Mouse (Mus musculus) MEL (cell line): ENCODE measurements at regions not wholly inside any gene's neighbourhood (a gene's known extent, or its start where the extent isn't known, plus 50 kb on each side); places are given as distances from the start of the nearest gene placed in this dataset.

Experiments used
- DNase-seq: peaks from one replicate; pipeline ENCODE4 v3.0.0; 2011; ENCODE audit warnings: low read depth, low spot score
- H3K27ac ChIP-seq: 2 replicates; pipeline ENCODE4 v1.5.1; 2012; ENCODE audit warnings: low read depth, mild to moderate bottlenecking, control low read depth, low read length, moderate library complexity; ENCODE audit not compliant: control insufficient read depth
- H3K27me3 ChIP-seq, 2 experiments: fragments of 150-350 bp in 1 of 2; sonication (generic) in 1 of 2; 2 replicates each; pipeline ENCODE4 v1.6.1; 2012; ENCODE audit warnings: low read length in 2 of 2, mild to moderate bottlenecking in 2 of 2, improper control_type of control experiment in 1 of 2, moderate library complexity in 1 of 2; ENCODE audit not compliant: insufficient read depth in 2 of 2, control insufficient read depth in 1 of 2
- H3K36me3 ChIP-seq, 2 experiments: 2 replicates each; pipeline ENCODE4 v1.6.1; 2012 to 2014; ENCODE audit warnings: low read length in 2 of 2, improper control_type of control experiment in 1 of 2, inconsistent platforms in 1 of 2, mild to moderate bottlenecking in 1 of 2; ENCODE audit not compliant: insufficient read depth in 2 of 2, control insufficient read depth in 1 of 2
- H3K4me1 ChIP-seq, 2 experiments: fragments of 150-350 bp in 1 of 2; sonication (generic) in 1 of 2; 2 replicates each; pipeline ENCODE4 v1.6.1; 2012; ENCODE audit warnings: low read length in 2 of 2, improper control_type of control experiment in 1 of 2, mild to moderate bottlenecking in 1 of 2; ENCODE audit not compliant: insufficient read depth in 2 of 2, control insufficient read depth in 1 of 2
- H3K4me3 ChIP-seq, 2 experiments: fragments of 150-350 bp in 1 of 2; sonication (generic) in 1 of 2; 2 replicates each; pipeline ENCODE4 v1.5.1; 2012; ENCODE audit warnings: low read depth in 2 of 2, low read length in 2 of 2, mild to moderate bottlenecking in 2 of 2, moderate library complexity in 2 of 2, control low read depth in 1 of 2, improper control_type of control experiment in 1 of 2; ENCODE audit not compliant: control insufficient read depth in 1 of 2, insufficient read depth in 1 of 2
- H3K79me2 ChIP-seq: 2 replicates; pipeline ENCODE4 v1.6.1; 2012; ENCODE audit warnings: mild to moderate bottlenecking, low read length, moderate library complexity; ENCODE audit not compliant: control insufficient read depth, poor library complexity, insufficient read depth
- H3K9ac ChIP-seq: 2 replicates; pipeline ENCODE4 v1.6.1; 2012; ENCODE audit warnings: low read depth, mild to moderate bottlenecking, control low read depth, low read length, moderate library complexity; ENCODE audit not compliant: control insufficient read depth, poor library complexity, severe bottlenecking
- H3K9me3 ChIP-seq: fragments of 150-350 bp; sonication (generic); replicated peaks from 2 replicates; pipeline ENCODE4 v1.6.1; 2012; ENCODE audit warnings: mild to moderate bottlenecking, low read length, improper control_type of control experiment, moderate library complexity; ENCODE audit not compliant: insufficient read depth
- BHLHE40 ChIP-seq: IDR thresholded peaks from 2 replicates; pipeline ENCODE4 v1.6.1; 2012; ENCODE audit warnings: low read depth, mild to moderate bottlenecking, inconsistent platforms, low read length, improper control_type of control experiment, borderline replicate concordance
- CTCF ChIP-seq, 3 experiments: IDR thresholded peaks in 2 of 3; conservative IDR thresholded peaks in 1 of 3; 2 replicates each; pipeline ENCODE4 v1.5.1; 2011 to 2012; ENCODE audit warnings: low read length in 3 of 3, low read depth in 2 of 3, mild to moderate bottlenecking in 2 of 3, improper control_type of control experiment in 1 of 3, inconsistent platforms in 1 of 3, mixed read lengths in 1 of 3, moderate library complexity in 1 of 3; ENCODE audit not compliant: control insufficient read depth in 1 of 3, insufficient read depth in 1 of 3, poor library complexity in 1 of 3, severe bottlenecking in 1 of 3
- E2F4 ChIP-seq: IDR thresholded peaks from 2 replicates; pipeline ENCODE4 v1.6.1; 2011; ENCODE audit warnings: low read depth, low read length, improper control_type of control experiment, borderline replicate concordance
- ELF1 ChIP-seq: IDR thresholded peaks from 2 replicates; pipeline ENCODE4 v1.6.1; 2014; ENCODE audit warnings: low read depth, mild to moderate bottlenecking, inconsistent platforms, low read length, improper control_type of control experiment, moderate library complexity
- EP300 ChIP-seq, 2 experiments: IDR thresholded peaks; 2 replicates each; pipeline ENCODE4 v1.6.1; 2011; ENCODE audit warnings: improper control_type of control experiment in 2 of 2, low read length in 2 of 2, low read depth in 1 of 2, mild to moderate bottlenecking in 1 of 2
- ETS1 ChIP-seq: IDR thresholded peaks from 2 replicates; pipeline ENCODE4 v1.6.1; 2012; ENCODE audit warnings: low read depth, mild to moderate bottlenecking, inconsistent platforms, low read length, improper control_type of control experiment, moderate library complexity
- GABPA ChIP-seq: IDR thresholded peaks from 2 replicates; pipeline ENCODE4 v1.6.1; 2012; ENCODE audit warnings: low read depth, mild to moderate bottlenecking, inconsistent platforms, low read length, improper control_type of control experiment, moderate library complexity
- GATA1 ChIP-seq: IDR thresholded peaks from 2 replicates; pipeline ENCODE4 v1.6.1; 2011; ENCODE audit warnings: low read depth, low read length, improper control_type of control experiment
- HCFC1 ChIP-seq: IDR thresholded peaks from 2 replicates; pipeline ENCODE4 v1.6.1; 2012; ENCODE audit warnings: low read depth, mild to moderate bottlenecking, inconsistent platforms, low read length, improper control_type of control experiment, moderate library complexity
- JUND ChIP-seq: IDR thresholded peaks from 2 replicates; pipeline ENCODE4 v1.6.1; 2011; ENCODE audit warnings: low read depth, mild to moderate bottlenecking, improper control_type of control experiment, low read length
- KAT2A ChIP-seq: conservative IDR thresholded peaks from 2 replicates; pipeline ENCODE4 v1.6.1; 2012; ENCODE audit warnings: low read depth, low read length, improper control_type of control experiment, inconsistent platforms
- MAFK ChIP-seq: IDR thresholded peaks from 2 replicates; pipeline ENCODE4 v1.6.1; 2011; ENCODE audit warnings: low read depth, mild to moderate bottlenecking, low read length, improper control_type of control experiment, borderline replicate concordance
- MAX ChIP-seq: IDR thresholded peaks from 2 replicates; pipeline ENCODE4 v1.6.1; 2011; ENCODE audit warnings: low read length, improper control_type of control experiment
- MAZ ChIP-seq: IDR thresholded peaks from 2 replicates; pipeline ENCODE4 v1.6.1; 2012; ENCODE audit warnings: low read depth, mild to moderate bottlenecking, inconsistent platforms, low read length, improper control_type of control experiment
- MEF2A ChIP-seq: IDR thresholded peaks from 2 replicates; pipeline ENCODE4 v1.6.1; 2014; ENCODE audit warnings: low read depth, mild to moderate bottlenecking, inconsistent platforms, low read length, improper control_type of control experiment; ENCODE audit not compliant: poor library complexity, insufficient replicate concordance, severe bottlenecking; ENCODE audit errors: extremely low read depth
- MYC ChIP-seq: IDR thresholded peaks from 2 replicates; pipeline ENCODE4 v1.6.1; 2011; ENCODE audit warnings: low read depth, mild to moderate bottlenecking, low read length, improper control_type of control experiment, moderate library complexity
- NELFE ChIP-seq: IDR thresholded peaks from 2 replicates; pipeline ENCODE4 v1.6.1; 2011; ENCODE audit warnings: low read depth, low read length, improper control_type of control experiment
- NRF1 ChIP-seq: IDR thresholded peaks from 2 replicates; pipeline ENCODE4 v1.6.1; 2014; ENCODE audit warnings: low read depth, mild to moderate bottlenecking, inconsistent platforms, low read length, improper control_type of control experiment, moderate library complexity; ENCODE audit not compliant: poor library complexity, insufficient read depth, severe bottlenecking
- RAD21 ChIP-seq: IDR thresholded peaks from 2 replicates; pipeline ENCODE4 v1.6.1; 2011; ENCODE audit warnings: mild to moderate bottlenecking, low read depth, low read length, improper control_type of control experiment
- RCOR1 ChIP-seq: IDR thresholded peaks from 2 replicates; pipeline ENCODE4 v1.6.1; 2012; ENCODE audit warnings: low read depth, mild to moderate bottlenecking, inconsistent platforms, low read length, improper control_type of control experiment
- SIN3A ChIP-seq: IDR thresholded peaks from 2 replicates; pipeline ENCODE4 v1.6.1; 2012; ENCODE audit warnings: low read length, improper control_type of control experiment, inconsistent platforms
- TCF12 ChIP-seq: IDR thresholded peaks from 2 replicates; pipeline ENCODE4 v1.6.1; 2014; ENCODE audit warnings: low read depth, mild to moderate bottlenecking, inconsistent platforms, low read length, improper control_type of control experiment, moderate library complexity
- USF2 ChIP-seq, 2 experiments: IDR thresholded peaks; 2 replicates each; pipeline ENCODE4 v1.6.1; 2011 to 2012; ENCODE audit warnings: improper control_type of control experiment in 2 of 2, low read length in 2 of 2, borderline replicate concordance in 1 of 2, inconsistent platforms in 1 of 2, low read depth in 1 of 2, mild to moderate bottlenecking in 1 of 2; ENCODE audit not compliant: insufficient read depth in 1 of 2
- ZKSCAN1 ChIP-seq: IDR thresholded peaks from 2 replicates; pipeline ENCODE4 v1.6.1; 2012; ENCODE audit warnings: low read depth, mild to moderate bottlenecking, inconsistent platforms, low read length, improper control_type of control experiment, moderate library complexity
- ZMIZ1 ChIP-seq: IDR thresholded peaks from 2 replicates; pipeline ENCODE4 v1.6.1; 2012; ENCODE audit warnings: low read depth, mild to moderate bottlenecking, inconsistent platforms, low read length, improper control_type of control experiment, moderate library complexity
- ZNF384 ChIP-seq: IDR thresholded peaks from 2 replicates; pipeline ENCODE4 v1.6.1; 2012; ENCODE audit warnings: low read depth, mild to moderate bottlenecking, inconsistent platforms, low read length, improper control_type of control experiment

GRCm38 (mm10) chr12:25203371-25204067 is 106.6 kb upstream of the Id2 start:
- no peak for TF ChIP-seq KAT2A
- no peak for TF ChIP-seq NELFE
- TF ChIP-seq GATA1 = peak; percentile 23; the same call in 1 of the 2 replicates
- TF ChIP-seq TCF12 = no peak
- TF ChIP-seq MAZ = no peak
- peak; percentile 25 to 56; a peak in 3 of 4 replicates for TF ChIP-seq EP300 (IDR thresholded peaks at IDR 0.05; ENCODE audit: low read depth in 1 of 2, low read length in 2 of 2)
- no peak for TF ChIP-seq MEF2A
- 0 out of 2 replicates have a peak, but pooled peaks have one; percentile 47 for TF ChIP-seq ETS1
- no peak for TF ChIP-seq JUND
- TF ChIP-seq MAFK = no peak
- no peak for TF ChIP-seq ZMIZ1
- TF ChIP-seq ZNF384 = no peak
- TF ChIP-seq BHLHE40 = no peak
- TF ChIP-seq CTCF (IDR thresholded peaks at IDR 0.05 in 2 of 3, conservative IDR thresholded peaks at IDR 0.05 in 1 of 3; ENCODE audit: control insufficient read depth in 1 of 3, insufficient read depth in 1 of 3, low read depth in 2 of 3, low read length in 3 of 3, poor library complexity in 1 of 3, severe bottlenecking in 1 of 3) = no peak
- TF ChIP-seq NRF1 = peak; percentile 63
- TF ChIP-seq SIN3A = peak; percentile 42; the same call in 1 of the 2 replicates
- peak; percentile 58; the same call in 1 of the 2 replicates for TF ChIP-seq GABPA
- TF ChIP-seq HCFC1 = no peak
- DNase-seq = peak; percentile 67
- H3K9me3 ChIP-seq = no peaks in the 10 kb centered on the region
- H3K27ac ChIP-seq = peak overlapping the region; percentile 62
- no peak overlapping the region for H3K4me3 ChIP-seq
- H3K4me1 ChIP-seq = peaks cover 10 to 23% of the 10 kb centered on the region in 2 experiments
- H3K27me3 ChIP-seq = no peaks in the 10 kb centered on the region
- H3K36me3 ChIP-seq = peaks cover 0 to 24% of the 10 kb centered on the region in 2 experiments; a peak in 2 of 4 replicates
- no peak overlapping the region for H3K9ac ChIP-seq
- H3K79me2 ChIP-seq = no peaks in the 10 kb centered on the region

- Histone ChIP-seq H3K9me3 (no peaks in the 10 kb centered on the region), H3K4me1 (peaks cover 21 to 50% of the 10 kb centered on the region in 2 experiments), H3K79me2 (no peaks in the 10 kb centered on the region), H3K36me3 (peaks cover 0 to 36% of the 10 kb centered on the region in 2 experiments; a peak in 2 of 4 replicates), H3K27ac (peak overlapping the region; percentile 41), H3K4me3 (no peak overlapping the region), H3K9ac (no peak overlapping the region), H3K27me3 (no peaks in the 10 kb centered on the region)
- peak; percentile 75 for DNase-seq
- TF ChIP-seq RCOR1 (0 out of 2 replicates have a peak, but pooled peaks have one; percentile 25), ETS1 (peak; percentile 92), HCFC1 (no peak), E2F4 (0 out of 2 replicates have a peak, but pooled peaks have one; percentile 28), RAD21 (no peak), MYC (peak; percentile 89), ZMIZ1 (no peak), JUND (0 out of 2 replicates have a peak, but pooled peaks have one; percentile 51), NELFE (no peak), ZKSCAN1 (no peak), USF2 (IDR thresholded peaks at IDR 0.05; ENCODE audit: borderline replicate concordance in 1 of 2, insufficient read depth in 1 of 2, low read depth in 1 of 2, low read length in 2 of 2) (0 out of 4 replicates have a peak, but pooled peaks of 1 of the 2 experiments have one; percentile 45), CTCF (IDR thresholded peaks at IDR 0.05 in 2 of 3, conservative IDR thresholded peaks at IDR 0.05 in 1 of 3; ENCODE audit: control insufficient read depth in 1 of 3, insufficient read depth in 1 of 3, low read depth in 2 of 3, low read length in 3 of 3, poor library complexity in 1 of 3, severe bottlenecking in 1 of 3) (no peak), BHLHE40 (peak; percentile 84; the same call in 1 of the 2 replicates), NRF1 (no peak), TCF12 (peak; percentile 66; the same call in 1 of the 2 replicates), MAX (peak; percentile 96), EP300 (IDR thresholded peaks at IDR 0.05; ENCODE audit: low read depth in 1 of 2, low read length in 2 of 2) (peak; percentile 71 to 89), ELF1 (no peak), MAZ (no peak)
Measured at GRCm38 (mm10) chr12:25200161-25200560, 103.2 kb upstream of the Id2 start.
